Mouse (Mus musculus) MEL (cell line): ENCODE data around the gene Atp1a2. TPM values are rescaled to one million over a fixed set of nuclear protein-coding genes. Genes with fewer than 3 reads are reported as not detected.
A peak's percentile ranks its signal among the peaks of the same experiment; 100 is the strongest.
"Not testable (repeated sequence)": the region's sequence is repeated elsewhere in the genome, so short reads cannot be mapped to it uniquely, and the experiment has no call there.

Experiments used
- DNase-seq: peaks from one replicate; pipeline ENCODE4 v3.0.0; 2011; ENCODE audit warnings: low read depth, low spot score
- H3K27ac ChIP-seq: 2 replicates; pipeline ENCODE4 v1.5.1; 2012; ENCODE audit warnings: low read depth, mild to moderate bottlenecking, control low read depth, low read length, moderate library complexity; ENCODE audit not compliant: control insufficient read depth
- H3K27me3 ChIP-seq, 2 experiments: fragments of 150-350 bp in 1 of 2; sonication (generic) in 1 of 2; 2 replicates each; pipeline ENCODE4 v1.6.1; 2012; ENCODE audit warnings: low read length in 2 of 2, mild to moderate bottlenecking in 2 of 2, improper control_type of control experiment in 1 of 2, moderate library complexity in 1 of 2; ENCODE audit not compliant: insufficient read depth in 2 of 2, control insufficient read depth in 1 of 2
- H3K36me3 ChIP-seq, 2 experiments: 2 replicates each; pipeline ENCODE4 v1.6.1; 2012 to 2014; ENCODE audit warnings: low read length in 2 of 2, improper control_type of control experiment in 1 of 2, inconsistent platforms in 1 of 2, mild to moderate bottlenecking in 1 of 2; ENCODE audit not compliant: insufficient read depth in 2 of 2, control insufficient read depth in 1 of 2
- H3K4me1 ChIP-seq, 2 experiments: fragments of 150-350 bp in 1 of 2; sonication (generic) in 1 of 2; 2 replicates each; pipeline ENCODE4 v1.6.1; 2012; ENCODE audit warnings: low read length in 2 of 2, improper control_type of control experiment in 1 of 2, mild to moderate bottlenecking in 1 of 2; ENCODE audit not compliant: insufficient read depth in 2 of 2, control insufficient read depth in 1 of 2
- H3K4me3 ChIP-seq, 2 experiments: fragments of 150-350 bp in 1 of 2; sonication (generic) in 1 of 2; 2 replicates each; pipeline ENCODE4 v1.5.1; 2012; ENCODE audit warnings: low read depth in 2 of 2, low read length in 2 of 2, mild to moderate bottlenecking in 2 of 2, moderate library complexity in 2 of 2, control low read depth in 1 of 2, improper control_type of control experiment in 1 of 2; ENCODE audit not compliant: control insufficient read depth in 1 of 2, insufficient read depth in 1 of 2
- H3K79me2 ChIP-seq: 2 replicates; pipeline ENCODE4 v1.6.1; 2012; ENCODE audit warnings: mild to moderate bottlenecking, low read length, moderate library complexity; ENCODE audit not compliant: control insufficient read depth, poor library complexity, insufficient read depth
- H3K9ac ChIP-seq: 2 replicates; pipeline ENCODE4 v1.6.1; 2012; ENCODE audit warnings: low read depth, mild to moderate bottlenecking, control low read depth, low read length, moderate library complexity; ENCODE audit not compliant: control insufficient read depth, poor library complexity, severe bottlenecking
- H3K9me3 ChIP-seq: fragments of 150-350 bp; sonication (generic); replicated peaks from 2 replicates; pipeline ENCODE4 v1.6.1; 2012; ENCODE audit warnings: mild to moderate bottlenecking, low read length, improper control_type of control experiment, moderate library complexity; ENCODE audit not compliant: insufficient read depth
- CTCF ChIP-seq, 3 experiments: IDR thresholded peaks in 2 of 3; conservative IDR thresholded peaks in 1 of 3; 2 replicates each; pipeline ENCODE4 v1.5.1; 2011 to 2012; ENCODE audit warnings: low read length in 3 of 3, low read depth in 2 of 3, mild to moderate bottlenecking in 2 of 3, improper control_type of control experiment in 1 of 3, inconsistent platforms in 1 of 3, mixed read lengths in 1 of 3, moderate library complexity in 1 of 3; ENCODE audit not compliant: control insufficient read depth in 1 of 3, insufficient read depth in 1 of 3, poor library complexity in 1 of 3, severe bottlenecking in 1 of 3
- MAX ChIP-seq: IDR thresholded peaks from 2 replicates; pipeline ENCODE4 v1.6.1; 2011; ENCODE audit warnings: low read length, improper control_type of control experiment
- MAZ ChIP-seq: IDR thresholded peaks from 2 replicates; pipeline ENCODE4 v1.6.1; 2012; ENCODE audit warnings: low read depth, mild to moderate bottlenecking, inconsistent platforms, low read length, improper control_type of control experiment
- MYC ChIP-seq: IDR thresholded peaks from 2 replicates; pipeline ENCODE4 v1.6.1; 2011; ENCODE audit warnings: low read depth, mild to moderate bottlenecking, low read length, improper control_type of control experiment, moderate library complexity
- POLR2AphosphoS2 ChIP-seq: IDR thresholded peaks from 2 replicates; pipeline ENCODE4 v1.6.1; 2011; ENCODE audit warnings: low read length, improper control_type of control experiment
- POLR2AphosphoS5 ChIP-seq: IDR thresholded peaks from 2 replicates; pipeline ENCODE4 v1.6.1; 2012; ENCODE audit warnings: low read depth, borderline replicate concordance, mild to moderate bottlenecking, inconsistent platforms, low read length, moderate library complexity, mixed read lengths
- RAD21 ChIP-seq: IDR thresholded peaks from 2 replicates; pipeline ENCODE4 v1.6.1; 2011; ENCODE audit warnings: mild to moderate bottlenecking, low read depth, low read length, improper control_type of control experiment
- RCOR1 ChIP-seq: IDR thresholded peaks from 2 replicates; pipeline ENCODE4 v1.6.1; 2012; ENCODE audit warnings: low read depth, mild to moderate bottlenecking, inconsistent platforms, low read length, improper control_type of control experiment
- SMC3 ChIP-seq: IDR thresholded peaks from 2 replicates; pipeline ENCODE4 v1.6.1; 2011; ENCODE audit warnings: low read depth, low read length, improper control_type of control experiment
- TBP ChIP-seq: IDR thresholded peaks from 2 replicates; pipeline ENCODE4 v1.8.0; 2011; ENCODE audit warnings: low read depth, low read length, improper control_type of control experiment
- ZC3H11A ChIP-seq: IDR thresholded peaks from 2 replicates; pipeline ENCODE4 v1.6.1; 2012; ENCODE audit warnings: low read depth, mild to moderate bottlenecking, inconsistent platforms, low read length, improper control_type of control experiment
- ZKSCAN1 ChIP-seq: IDR thresholded peaks from 2 replicates; pipeline ENCODE4 v1.6.1; 2012; ENCODE audit warnings: low read depth, mild to moderate bottlenecking, inconsistent platforms, low read length, improper control_type of control experiment, moderate library complexity
- polyA plus RNA-seq, 2 experiments: library from polyadenylated mRNA; stranded (reverse) in 1 of 2; unstranded in 1 of 2; fragments of >175 nt in 1 of 2; fragments of >200 nt in 1 of 2; gene quantifications; 2 replicates each; pipeline versions ENCODE4 v1.2.1 to v1.2.4; 2012; ENCODE audit warnings: low replicate concordance in 2 of 2, low read depth in 1 of 2; ENCODE audit not compliant: insufficient read length in 2 of 2, insufficient read depth in 1 of 2, missing spikeins in 1 of 2
- total RNA-seq: library from RNA; depleted of rRNA; stranded (reverse); fragments of 300-350 nt; gene quantifications from 2 replicates; pipeline ENCODE4 v1.2.3, GENCODE M21; 2012

Atp1a2 gene
- total and polyA plus RNA-seq, 3 experiments = 0.04 TPM; not detected in 2

GRCm38 (mm10) chr1:172247679-172248078 is 50.2 kb downstream of the Atp1a2 start:
- Histone ChIP-seq H3K79me2 (no peaks in the 10 kb centered on the region), H3K36me3 (no peaks in the 10 kb centered on the region), H3K4me1 (0 out of 4 replicates have a peak, but pooled peaks cover 0 to 3% of the 10 kb centered on the region in 2 experiments)
- TF ChIP-seq SMC3 = peak; percentile 57
- TF ChIP-seq RCOR1 = no peak
- TF ChIP-seq ZKSCAN1 = no peak
- no peak for TF ChIP-seq MYC
- 0 out of 2 replicates have a peak, but pooled peaks have one; percentile 24 for TF ChIP-seq ZC3H11A
- peak; percentile 43 for TF ChIP-seq RAD21
- TF ChIP-seq CTCF (IDR thresholded peaks at IDR 0.05 in 2 of 3, conservative IDR thresholded peaks at IDR 0.05 in 1 of 3; ENCODE audit: control insufficient read depth in 1 of 3, insufficient read depth in 1 of 3, low read depth in 2 of 3, low read length in 3 of 3, poor library complexity in 1 of 3, severe bottlenecking in 1 of 3) = peak; percentile 26 to 54 (median 50); a peak in 5 of 6 replicates
- TF ChIP-seq MAX = no peak
- peak; percentile 63; the same call in 1 of the 2 replicates for TF ChIP-seq MAZ
- TF ChIP-seq, all 39 proteins: peak for 5
- Histone ChIP-seq H3K9ac (no peak overlapping the region), H3K27ac (no peak overlapping the region), H3K9me3 (no peaks in the 10 kb centered on the region), H3K27me3 (peaks cover 14 to 19% of the 10 kb centered on the region in 2 experiments), H3K4me3 (no peak overlapping the region)
- DNase-seq = peak; percentile 18

DNA sequence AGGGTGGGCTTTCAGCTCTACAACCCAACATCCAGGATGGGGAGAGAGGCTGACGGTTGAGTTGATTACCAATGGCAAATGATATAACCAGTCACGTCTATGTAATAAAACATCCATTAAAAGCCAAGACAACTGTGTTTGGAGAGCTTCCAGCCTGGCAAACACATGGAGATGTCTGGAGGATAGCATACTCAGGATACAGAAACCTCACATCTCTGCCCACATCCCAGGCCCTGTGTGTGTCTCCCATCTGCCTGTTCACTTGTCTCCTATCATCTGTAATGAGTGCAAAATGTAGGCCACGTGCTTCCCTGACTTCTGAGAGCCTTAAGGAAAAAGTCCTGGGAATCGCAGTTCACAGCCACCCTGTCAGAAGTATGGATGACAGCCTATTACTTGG is 50.6 kb downstream of the Atp1a2 start:
- Histone ChIP-seq H3K27me3 (peaks cover 10 to 19% of the 10 kb centered on the region in 2 experiments), H3K36me3 (no peaks in the 10 kb centered on the region), H3K9ac (no peak overlapping the region), H3K27ac (no peak overlapping the region), H3K4me1 (0 out of 4 replicates have a peak, but pooled peaks cover 0 to 3% of the 10 kb centered on the region in 2 experiments), H3K9me3 (no peaks in the 10 kb centered on the region), H3K4me3 (no peak overlapping the region), H3K79me2 (no peaks in the 10 kb centered on the region)
- no peak for TF ChIP-seq POLR2AphosphoS5
- TF ChIP-seq TBP = no peak
- no peak for TF ChIP-seq CTCF (IDR thresholded peaks at IDR 0.05 in 2 of 3, conservative IDR thresholded peaks at IDR 0.05 in 1 of 3; ENCODE audit: control insufficient read depth in 1 of 3, insufficient read depth in 1 of 3, low read depth in 2 of 3, low read length in 3 of 3, poor library complexity in 1 of 3, severe bottlenecking in 1 of 3)
- TF ChIP-seq POLR2AphosphoS2 = no peak
- DNase-seq = no peak

GRCm38 (mm10) chr1:172244645-172245044 is 53.2 kb downstream of the Atp1a2 start:
- not testable (repeated sequence) for H3K9ac ChIP-seq, DNase-seq, H3K36me3 ChIP-seq, H3K79me2 ChIP-seq, H3K4me3 ChIP-seq, H3K9me3 ChIP-seq, H3K27ac ChIP-seq
- Histone ChIP-seq H3K27me3 (peaks cover 6 to 14% of the 10 kb centered on the region in 2 experiments; a peak in 3 of 4 replicates), H3K4me1 (peaks cover 3 to 10% of the 10 kb centered on the region in 2 experiments; a peak in 1 of 4 replicates)
